Mouse (Mus musculus) hindbrain, postnatal 0 days (tissue): ENCODE results near the gene Sytl1. TPM values are rescaled to one million over a fixed set of nuclear protein-coding genes. Genes with fewer than 3 reads are reported as not detected.

ENCODE experiments used
- ATAC-seq: fragments of 200-750 bp; cut with Nextera tagmentation; 2 replicates; pipeline ENCODE4 v1.8.0; 2017; ENCODE audit warnings: mild to moderate bottlenecking, moderate TSS enrichment, moderate library complexity
- DNase-seq: peaks from one replicate; pipeline ENCODE4 v3.0.0-alpha.2; 2015; ENCODE audit warnings: low spot score
- H3K27ac ChIP-seq: fragments of 300-500 bp; sonication (generic); 2 replicates; pipeline ENCODE4 v1.5.1; 2014; ENCODE audit warnings: mild to moderate bottlenecking
- H3K27me3 ChIP-seq: fragments of 300-500 bp; sonication (generic); 2 replicates; pipeline ENCODE4 v1.6.1; 2014; ENCODE audit warnings: low read length, mixed read lengths; ENCODE audit not compliant: insufficient read depth
- H3K36me3 ChIP-seq: fragments of 300-500 bp; sonication (generic); 2 replicates; pipeline ENCODE4 v1.6.1; 2014; ENCODE audit warnings: low read length, mixed read lengths; ENCODE audit not compliant: insufficient read depth
- H3K4me1 ChIP-seq: fragments of 300-500 bp; sonication (generic); 2 replicates; pipeline ENCODE4 v1.6.1; 2014; ENCODE audit warnings: antibody characterized with exemption, low read length, mixed read lengths; ENCODE audit not compliant: insufficient read depth
- H3K4me2 ChIP-seq: fragments of 300-500 bp; sonication (generic); 2 replicates; pipeline ENCODE4 v1.6.1; 2014; ENCODE audit warnings: low read depth, mild to moderate bottlenecking, low read length, moderate library complexity, mixed read lengths
- H3K4me3 ChIP-seq: fragments of 300-500 bp; sonication (generic); 2 replicates; pipeline ENCODE4 v1.5.1; 2014; ENCODE audit warnings: low read length
- H3K9ac ChIP-seq: fragments of 300-500 bp; sonication (generic); replicated peaks from 2 replicates; pipeline ENCODE4 v1.6.1; 2014; ENCODE audit warnings: mild to moderate bottlenecking, low read length, moderate library complexity, mixed read lengths
- H3K9me3 ChIP-seq: fragments of 300-500 bp; sonication (generic); 2 replicates; pipeline ENCODE4 v1.6.1; 2016; ENCODE audit warnings: low read length, mixed read lengths
- CTCF ChIP-seq: IDR thresholded peaks from 2 replicates; pipeline ENCODE4 v1.5.1; 2016; ENCODE audit warnings: antibody characterized with exemption, control low read depth, low read depth
- WGBS: fragments of 180-500 bp; shearing (Covaris S2); extraction: QIAGEN DNeasy Blood & Tissue Kit; methylation state at CpG from one replicate; pipeline ENCODE4 v1.1.7; 2014; 5-methylcytosine and 5-hydroxymethylcytosine counted together
- polyA plus RNA-seq: library from polyadenylated mRNA; unstranded; fragments of >200 nt; fragmentation: Nextera tagmentation; extraction: Ambion mirVana; gene quantifications from 2 replicates; pipeline ENCODE4 v1.2.1, GENCODE M21; 2015
- total RNA-seq: library from RNA; depleted of rRNA; stranded (reverse); fragments of >200 nt; gene quantifications from 2 replicates; pipeline ENCODE4 v1.2.3, GENCODE M21; 2014

The Sytl1 gene
- total and polyA plus RNA-seq, 2 experiments from 2014 or later = 0.40 to 1.4 TPM

GRCm38 (mm10) chr4:133282656-133283055 lies 19.7 kb upstream of the Sytl1 start:
- no peaks in the 10 kb centered on the region for H3K4me1 ChIP-seq
- no peak overlapping the region for H3K9ac ChIP-seq
- no peak overlapping the region for H3K4me2 ChIP-seq
- no peaks in the 10 kb centered on the region for H3K36me3 ChIP-seq
- DNase-seq (no peak), ATAC-seq (no peak)
- TF ChIP-seq CTCF = peak; percentile 26
- H3K27ac ChIP-seq = peak overlapping the region; percentile 76; the same call in 1 of the 2 replicates
- no peaks in the 10 kb centered on the region for H3K27me3 ChIP-seq
- WGBS = 20% methylated on average over 4 of the region's 4 CpGs
- H3K4me3 ChIP-seq = no peak overlapping the region
- H3K9me3 ChIP-seq = no peaks in the 10 kb centered on the region

- ATAC-seq = peak; percentile 10; the same call in 1 of the 2 replicates
- H3K9ac ChIP-seq = 0 out of 2 replicates have a peak overlapping the region, but pooled peaks have one; percentile 13
- WGBS = 26% methylated on average over 5 of the region's 5 CpGs
- peak overlapping the region; percentile 76 for H3K27ac ChIP-seq
- no peaks in the 10 kb centered on the region for H3K9me3 ChIP-seq
- no peaks in the 10 kb centered on the region for H3K27me3 ChIP-seq
- H3K4me2 ChIP-seq = no peak overlapping the region
- H3K4me1 ChIP-seq = no peaks in the 10 kb centered on the region
- TF ChIP-seq CTCF = no peak
- H3K36me3 ChIP-seq = no peaks in the 10 kb centered on the region
- peak; percentile 68 for DNase-seq
- H3K4me3 ChIP-seq = no peak overlapping the region
Measured at GRCm38 (mm10) chr4:133281951-133282481, 19.1 kb upstream of the Sytl1 start.

- Histone ChIP-seq H3K4me2 (no peak overlapping the region), H3K27ac (peak overlapping the region; percentile 76), H3K9ac (0 out of 2 replicates have a peak overlapping the region, but pooled peaks have one; percentile 13), H3K4me1 (no peaks in the 10 kb centered on the region), H3K27me3 (no peaks in the 10 kb centered on the region), H3K36me3 (no peaks in the 10 kb centered on the region), H3K4me3 (no peak overlapping the region), H3K9me3 (no peaks in the 10 kb centered on the region)
- no peak for TF ChIP-seq CTCF
- 49% methylated on average over 7 of the region's 7 CpGs for WGBS
- DNase-seq = no peak
- ATAC-seq = no peak
Measured at GRCm38 (mm10) chr4:133281513-133281912, 18.6 kb upstream of the Sytl1 start.

- H3K27ac ChIP-seq = peak overlapping the region; percentile 94
- no peak overlapping the region for H3K4me3 ChIP-seq
- WGBS = 91% methylated on average over 3 of the region's 3 CpGs
- TF ChIP-seq CTCF = no peak
- no peaks in the 10 kb centered on the region for H3K4me1 ChIP-seq
- DNase-seq (no peak), ATAC-seq (no peak)
- no peak overlapping the region for H3K9ac ChIP-seq
- H3K27me3 ChIP-seq = no peaks in the 10 kb centered on the region
- no peaks in the 10 kb centered on the region for H3K9me3 ChIP-seq
- H3K36me3 ChIP-seq = no peaks in the 10 kb centered on the region
- H3K4me2 ChIP-seq = peak overlapping the region; percentile 83
Measured at GRCm38 (mm10) chr4:133278482-133278881, 15.6 kb upstream of the Sytl1 start.

- Histone ChIP-seq H3K4me1 (no peaks in the 10 kb centered on the region), H3K27me3 (no peaks in the 10 kb centered on the region), H3K4me2 (peak overlapping the region; percentile 83), H3K9ac (peak overlapping the region; percentile 83), H3K4me3 (peak overlapping the region; percentile 71), H3K36me3 (no peaks in the 10 kb centered on the region), H3K9me3 (no peaks in the 10 kb centered on the region), H3K27ac (peak overlapping the region; percentile 94)
- no peak for ATAC-seq
- DNase-seq = no peak
- WGBS = 25% methylated on average over 6 of the region's 6 CpGs
- TF ChIP-seq CTCF = no peak
Measured at GRCm38 (mm10) chr4:133278067-133278466, 15.2 kb upstream of the Sytl1 start.

- DNase-seq = peak; percentile 99
- Histone ChIP-seq H3K4me2 (peak within 1 kb of the TSS; percentile 83), H3K4me1 (no peaks in the 10 kb centered on the region), H3K4me3 (peak within 1 kb of the TSS; percentile 71), H3K27me3 (no peaks in the 10 kb centered on the region), H3K36me3 (no peaks in the 10 kb centered on the region), H3K9me3 (no peaks in the 10 kb centered on the region), H3K9ac (peak within 1 kb of the TSS; percentile 83), H3K27ac (peak within 1 kb of the TSS; percentile 94)
- peak; percentile 96 for ATAC-seq
- under 1% methylated on average over 73 of the region's 73 CpGs for WGBS
- no peak for TF ChIP-seq CTCF
Measured at GRCm38 (mm10) chr4:133277104-133278026, 14.5 kb upstream of the Sytl1 start, which contains the start of gene Tmem222. Gene Tmem222, minus strand, starts transcription at chr4:133277792.
